Mouse (Mus musculus): ENCODE data around the gene Six5.

GRCm38 (mm10) chr7:19067935-19068334 lies 26.5 kb upstream of the Six5 start:
- TF ChIP-seq POLR2A (IDR thresholded peaks at IDR 0.05; ENCODE audit: low read depth, low read length) (no peak), CTCF (IDR thresholded peaks at IDR 0.05; ENCODE audit: extremely low read depth, insufficient read depth, insufficient read length, insufficient replicate concordance) (no peak)

All from spleen, adult 2 months (tissue).